Mouse (Mus musculus) 3134 (cell line): ENCODE data around the gene St6galnac6.
A peak's percentile ranks its signal among the peaks of the same experiment; 100 is the strongest.

Experiments
- DNase-seq: peaks from one replicate; pipeline ENCODE4 v3.0.0-alpha.2; 2011; ENCODE audit warnings: low spot score; ENCODE audit not compliant: insufficient read length; ENCODE audit errors: extremely low read depth

The St6galnac6 gene

DNA sequence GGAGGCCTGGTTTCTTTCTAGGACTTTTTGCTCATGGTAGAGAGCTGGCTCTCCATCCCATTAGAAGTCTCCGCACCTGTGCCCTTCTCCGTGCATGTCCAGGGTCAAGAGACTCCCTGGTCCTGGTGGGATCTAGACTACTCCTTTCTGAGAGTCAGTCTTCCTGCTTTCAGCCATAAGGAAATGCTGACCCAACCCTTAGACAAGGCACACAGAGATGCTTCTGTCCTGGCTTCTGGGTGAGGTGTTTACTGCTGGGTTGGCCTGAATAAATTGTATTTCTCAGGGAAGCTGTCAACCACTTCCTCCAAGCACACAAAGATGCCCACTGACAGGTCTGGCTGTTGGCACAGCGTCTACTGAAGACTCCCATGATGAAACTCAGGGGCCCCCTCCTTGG, at the start of gene St6galnac6:
St6galnac6 (plus strand) TSS at position 301 of the 400 bp plus-strand sequence.
- DNase-seq, result no peak

GRCm38 (mm10) chr2:32549764-32550163, 49.7 kb upstream of the St6galnac6 start:
- DNase-seq, result peak; percentile 80

GRCm38 (mm10) chr2:32551236-32551635, 48.3 kb upstream of the St6galnac6 start:
- DNase-seq, result no peak

DNA sequence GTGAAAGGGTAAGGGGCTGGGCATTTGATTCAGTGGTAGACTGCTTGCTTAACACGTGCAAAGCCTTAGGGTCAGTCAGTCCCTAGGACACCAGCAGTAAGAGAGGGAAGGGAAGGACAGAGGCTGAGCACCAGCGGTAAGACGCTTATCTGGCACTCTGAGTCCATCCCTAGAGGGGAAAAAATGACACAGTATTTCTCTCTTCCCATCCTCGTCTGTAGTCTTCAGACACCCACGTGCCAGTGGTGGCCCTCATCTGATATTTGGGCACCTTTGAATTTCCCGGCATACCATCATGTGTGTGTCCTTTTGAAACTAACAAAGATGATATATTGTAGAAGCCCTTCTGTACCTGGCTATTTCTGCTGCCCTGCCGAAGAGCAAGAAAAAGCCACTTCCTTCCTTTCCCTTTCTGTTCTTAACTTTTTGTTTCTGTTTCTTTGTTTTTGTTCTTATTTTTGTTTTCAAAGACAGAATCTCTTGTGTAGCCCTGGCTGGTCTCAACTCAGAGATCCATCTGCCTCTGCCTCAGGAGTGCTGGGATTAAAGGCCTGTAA, 45.8 kb upstream of the St6galnac6 start:
- DNase-seq, result no peak

- DNase-seq, result no peak
These were observed 44.0 kb upstream of the St6galnac6 start for GRCm38 (mm10) chr2:32555484-32555883.

DNA sequence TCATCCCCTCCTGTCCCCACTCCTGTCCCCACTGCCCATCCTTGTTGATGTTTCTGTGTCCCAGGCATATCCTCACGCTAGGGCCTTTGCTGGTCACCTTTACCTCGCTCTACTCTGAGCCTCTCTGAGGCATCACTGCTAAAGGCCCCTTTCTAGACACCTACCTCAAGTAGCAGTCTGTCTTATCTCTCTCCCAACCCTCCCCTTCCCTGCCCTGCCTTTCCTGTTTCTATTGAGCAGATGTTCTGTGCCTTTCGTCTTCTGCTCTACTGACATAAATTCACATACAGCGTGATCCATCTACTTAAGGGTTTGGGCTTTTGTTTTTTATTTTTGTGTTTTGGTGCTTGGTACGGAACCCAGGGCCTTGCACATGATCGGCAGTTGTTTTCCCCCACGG, 43.5 kb upstream of the St6galnac6 start:
- no peak for DNase-seq

DNA sequence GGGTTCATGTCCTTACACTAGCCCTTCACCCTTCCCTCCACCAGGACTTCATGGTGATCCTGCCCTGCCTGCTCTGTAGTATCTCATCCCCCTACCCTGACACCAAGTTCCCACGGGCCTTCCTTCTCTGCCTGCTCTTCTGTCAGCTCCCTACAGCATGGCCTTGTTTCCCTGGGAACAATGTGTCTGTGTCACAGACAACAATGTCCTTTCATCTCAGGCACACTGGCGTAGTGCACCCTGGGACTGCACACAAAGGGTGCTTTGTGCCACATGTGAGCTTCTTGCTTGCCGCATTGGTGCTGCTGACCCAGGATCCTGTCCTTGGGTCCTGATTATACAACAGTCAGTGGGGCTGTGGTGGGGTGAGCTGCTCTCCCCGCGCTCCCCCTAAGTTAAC, 39.9 kb upstream of the St6galnac6 start:
- no peak for DNase-seq

DNA sequence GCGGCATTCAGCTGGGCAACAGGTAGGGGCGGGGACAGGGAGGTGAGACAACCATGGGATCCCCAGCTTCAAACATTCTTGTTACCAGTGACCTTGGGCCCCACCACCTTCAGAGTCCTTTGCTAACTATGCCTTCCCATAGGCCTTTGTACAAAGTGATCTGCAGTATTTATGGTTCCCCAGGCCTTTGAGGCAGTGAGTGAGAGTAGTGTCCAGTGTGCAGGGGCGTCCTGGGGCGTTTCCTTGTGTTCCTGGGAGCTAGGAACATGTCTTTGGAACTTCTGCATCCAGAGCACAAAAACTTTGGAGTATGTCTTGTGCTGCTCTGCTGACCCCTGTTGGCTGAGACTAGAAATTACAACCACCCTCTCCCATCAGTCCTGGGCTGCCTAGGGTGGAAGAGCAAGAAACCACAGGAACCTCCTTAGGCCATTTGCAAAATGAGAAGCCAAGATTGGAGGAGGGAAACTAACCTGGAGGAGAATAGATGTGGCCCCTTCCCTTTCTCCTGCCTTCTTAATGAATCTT, 32.9 kb upstream of the St6galnac6 start:
- no peak for DNase-seq

- no peak for DNase-seq
These were observed 31.4 kb upstream of the St6galnac6 start for GRCm38 (mm10) chr2:32568149-32568548.

- no peak for DNase-seq
These were observed 30.6 kb upstream of the St6galnac6 start for GRCm38 (mm10) chr2:32568941-32569340.

DNA sequence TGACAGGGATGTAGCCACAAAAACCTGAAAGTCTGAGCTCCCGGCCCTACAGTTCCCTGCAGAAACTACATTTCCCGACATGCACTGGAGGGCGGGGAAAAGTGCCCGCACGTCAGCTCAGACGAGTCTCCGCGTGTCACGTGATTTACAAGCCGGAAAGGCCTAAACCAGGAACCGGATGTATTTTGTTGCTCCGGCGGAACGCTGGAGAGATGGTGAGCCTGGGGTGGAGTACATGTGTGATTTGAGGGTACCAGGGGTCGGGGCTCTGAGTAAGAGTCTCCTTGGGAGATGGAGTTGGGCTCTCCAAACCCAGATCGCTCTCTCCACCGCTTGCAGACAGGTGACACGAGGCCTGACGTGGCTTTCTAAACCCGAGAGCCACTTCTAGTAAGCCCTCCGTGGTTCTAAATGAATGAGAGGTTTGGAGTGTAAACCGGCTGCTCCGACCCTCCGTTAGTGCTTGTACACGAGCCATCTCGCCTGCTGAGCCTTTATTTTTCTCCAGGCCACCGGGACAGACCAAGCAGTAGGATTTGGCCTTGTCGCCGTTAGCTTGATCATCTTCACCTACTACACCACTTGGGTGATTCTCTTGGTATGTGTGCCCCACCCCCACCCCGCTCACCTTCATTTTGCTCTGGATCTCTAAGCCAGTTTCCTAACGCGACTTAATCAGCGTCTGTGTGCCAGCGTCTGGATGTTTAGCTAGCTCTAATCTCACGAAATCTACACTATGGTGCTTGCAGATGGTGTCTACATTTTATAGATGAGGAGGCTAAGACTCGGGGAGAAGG, 28.6 kb upstream of the St6galnac6 start, which contains the start of gene Dpm2:
Dpm2 (plus strand) TSS at position 161 of the 797 bp plus-strand sequence.
- peak; percentile 76 for DNase-seq

DNA sequence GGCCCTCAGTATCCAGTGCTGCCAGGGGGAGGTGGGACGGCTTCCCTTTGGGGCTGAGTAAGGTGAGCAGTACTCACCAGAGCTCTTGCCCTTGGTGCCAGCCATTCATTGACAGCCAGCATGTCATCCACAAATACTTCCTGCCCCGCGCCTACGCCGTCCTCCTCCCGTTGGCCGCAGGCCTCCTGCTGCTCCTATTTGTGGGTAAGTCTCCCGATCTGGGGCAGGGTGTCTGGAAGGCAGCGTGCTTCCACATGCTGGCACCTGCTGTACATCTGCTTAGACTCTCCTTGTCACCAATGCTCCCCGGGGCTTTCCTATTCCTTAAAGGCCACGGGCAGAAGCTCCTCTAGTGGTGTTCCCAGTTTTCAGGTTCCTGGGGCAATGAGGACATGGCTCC, 27.3 kb upstream of the St6galnac6 start:
- DNase-seq, result no peak

DNA sequence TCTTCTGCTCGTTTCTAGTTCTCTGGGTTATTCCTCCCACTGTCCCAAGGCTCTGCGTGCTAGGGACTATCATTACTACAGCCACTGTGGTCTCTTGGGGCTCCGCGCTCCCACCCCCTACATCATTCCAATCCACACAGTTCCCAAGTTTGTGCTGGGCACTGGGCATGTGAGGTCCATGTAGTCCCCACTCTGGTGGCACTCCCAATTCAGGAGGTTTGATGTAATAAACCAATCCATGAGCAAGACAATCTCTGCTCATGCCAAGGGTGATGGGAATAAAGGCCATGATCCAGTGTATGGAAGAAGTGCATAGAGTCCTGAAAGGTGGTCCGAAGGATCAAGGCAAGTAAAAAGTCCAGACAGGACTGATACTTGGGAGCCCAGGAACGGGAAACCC, 25.0 kb upstream of the St6galnac6 start, which contains the start of gene Pip5kl1:
Pip5kl1 (plus strand) TSS at position 301 of the 400 bp plus-strand sequence.
- DNase-seq, result no peak

DNA sequence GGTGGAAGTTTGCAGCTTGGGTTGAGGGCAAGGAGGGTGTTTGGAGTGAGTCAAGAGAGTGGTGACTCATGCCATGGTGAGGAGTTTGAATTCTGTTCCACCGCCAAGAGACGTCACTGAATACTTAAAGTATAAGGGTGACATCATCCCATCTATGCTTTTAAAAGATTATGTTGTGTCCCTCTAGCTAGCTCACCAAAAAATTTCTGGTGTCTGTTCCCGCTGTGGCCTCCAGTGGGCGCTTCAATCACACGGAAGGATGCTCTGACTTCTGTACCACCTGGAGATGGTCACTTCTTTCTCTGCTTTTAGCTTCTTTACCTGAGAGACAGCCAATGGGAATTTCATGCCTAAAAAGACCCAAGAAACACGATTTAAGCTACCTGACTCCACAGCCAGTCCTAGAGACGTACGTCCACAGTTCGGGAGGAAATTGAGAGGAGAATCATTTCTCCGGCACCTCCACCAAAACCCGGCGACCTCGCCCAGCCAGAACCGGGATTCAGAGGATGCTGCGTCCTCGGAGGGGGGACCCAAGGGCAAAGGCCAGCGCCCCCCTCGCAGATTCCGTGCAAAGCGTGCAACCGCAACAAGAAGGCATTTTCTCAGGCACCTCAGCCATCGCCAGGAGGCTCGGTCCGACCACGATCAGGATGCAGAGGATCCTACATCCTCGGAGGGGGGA, 24.5 kb upstream of the St6galnac6 start:
- DNase-seq, result peak; percentile 54

DNA sequence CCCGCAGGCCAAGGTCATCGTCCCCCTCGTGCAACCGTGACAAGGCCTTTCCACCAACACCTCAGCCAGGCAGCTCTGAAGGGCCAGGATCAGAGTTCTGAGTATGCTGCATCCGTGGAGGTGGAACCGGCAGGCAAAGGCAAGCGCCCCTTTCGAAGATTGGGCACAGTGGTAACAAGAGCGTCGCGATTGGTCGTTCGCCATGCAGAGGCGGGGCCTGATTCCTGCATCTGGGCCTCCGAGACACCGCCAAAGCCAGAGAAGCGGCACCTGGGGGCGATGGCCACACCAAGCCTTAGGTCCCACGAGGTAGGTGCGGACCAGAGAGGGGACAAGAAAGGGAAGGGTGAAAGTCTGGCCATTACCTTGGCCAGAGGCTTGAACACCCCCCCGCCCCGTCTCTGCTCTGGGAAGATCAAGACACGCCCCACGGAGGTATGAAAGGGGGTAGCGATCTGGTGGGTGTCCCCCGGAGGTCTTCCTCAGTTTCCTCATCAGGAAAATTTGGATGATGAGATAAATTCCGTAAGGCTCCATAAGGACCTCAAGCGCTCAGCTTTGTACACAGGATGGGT, 23.8 kb upstream of the St6galnac6 start, which contains the start of gene 9430097D07Rik:
9430097D07Rik (minus strand) TSS at position 99 of the 575 bp plus-strand sequence.
- DNase-seq, result no peak

DNA sequence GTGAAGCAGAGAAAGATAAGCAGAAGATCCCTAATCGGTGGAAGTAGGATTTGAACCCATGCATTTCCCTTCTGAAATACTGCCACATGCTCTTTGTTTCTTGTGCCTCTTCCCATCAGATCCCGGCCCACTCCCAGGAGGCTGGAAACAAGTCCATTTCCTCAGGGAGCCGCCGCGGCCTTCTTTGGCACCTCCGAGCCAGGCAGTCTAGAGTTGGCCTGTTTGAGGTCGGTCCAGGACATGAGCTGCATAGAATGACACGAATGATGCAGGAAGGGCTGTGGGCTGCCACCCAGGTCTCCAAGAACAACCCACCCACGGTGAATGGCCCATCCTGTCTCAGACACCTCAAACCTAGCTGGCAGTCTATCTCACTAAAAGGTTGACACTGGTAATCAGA, 23.0 kb upstream of the St6galnac6 start:
- DNase-seq, result no peak

DNA sequence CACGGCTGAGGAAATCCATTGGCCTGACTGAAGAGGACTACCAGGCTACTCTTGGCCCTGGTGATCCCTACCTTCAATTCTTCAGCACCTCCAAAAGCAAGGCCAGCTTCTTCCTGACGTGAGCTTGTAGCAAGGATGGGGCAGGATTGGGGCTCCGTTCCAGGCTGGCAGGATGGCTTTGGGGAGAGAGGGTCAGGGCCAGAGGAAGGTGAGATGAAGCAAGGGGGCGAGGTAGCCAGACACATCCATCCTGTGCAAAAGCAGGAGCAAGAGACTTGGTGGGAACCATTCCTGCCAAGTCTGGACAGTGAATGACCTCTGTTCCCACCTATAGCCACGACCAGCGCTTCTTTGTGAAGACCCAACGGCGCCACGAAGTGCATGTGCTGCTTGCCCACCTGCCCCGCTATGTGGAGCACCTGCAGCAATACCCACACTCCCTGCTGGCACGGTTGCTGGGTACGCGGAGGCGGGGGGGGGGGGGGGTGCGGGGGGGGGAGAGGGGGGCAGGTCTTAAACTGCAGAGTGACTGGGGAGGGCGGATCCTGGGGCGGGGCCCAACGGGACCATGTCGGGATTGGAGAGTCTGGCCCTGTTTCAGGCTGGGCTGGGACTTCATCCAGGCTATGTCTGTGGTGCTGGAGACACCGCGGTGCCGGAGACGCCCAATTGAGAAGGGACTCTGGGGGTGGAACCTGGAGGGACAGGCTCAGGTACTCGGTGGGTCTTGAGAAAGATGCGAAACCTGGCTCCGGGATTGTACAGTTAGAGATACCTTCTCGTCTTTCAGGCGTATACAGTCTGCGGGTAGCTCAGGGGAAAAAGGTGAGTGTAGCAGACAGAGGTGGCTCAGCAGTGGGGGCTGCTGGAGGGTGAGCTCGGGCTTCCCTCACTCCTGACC, 21.1 kb upstream of the St6galnac6 start:
- DNase-seq, result no peak

DNA sequence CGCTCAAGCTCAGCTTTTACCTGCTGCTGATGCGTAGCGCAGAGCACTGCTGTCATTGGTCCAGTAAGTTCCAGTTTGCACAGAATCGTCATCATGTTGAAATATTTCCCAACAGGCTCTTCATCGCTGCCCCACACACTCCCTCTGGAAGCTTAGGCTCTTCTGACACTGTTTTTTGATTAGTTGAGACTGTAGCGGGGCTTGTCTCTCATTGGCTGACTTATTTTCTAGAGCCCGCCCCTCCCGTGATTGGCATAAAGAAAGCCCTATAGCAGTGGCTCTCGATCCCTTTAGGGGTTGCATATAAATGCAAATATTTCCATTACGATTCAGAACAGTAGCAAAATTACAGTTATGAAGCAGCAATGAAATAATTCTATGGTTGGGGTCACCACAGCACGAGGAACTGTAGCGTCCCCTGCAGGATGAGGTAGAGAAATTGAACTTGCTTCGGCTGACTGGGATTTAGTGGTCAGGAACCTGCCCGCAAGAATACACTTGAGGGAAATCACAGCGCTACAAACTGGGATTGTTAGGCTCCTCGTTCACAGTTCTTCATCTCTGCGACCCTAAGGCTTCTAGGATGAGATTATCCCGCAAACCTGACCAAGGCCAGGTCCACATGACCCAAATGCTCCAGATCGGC, 17.9 kb upstream of the St6galnac6 start:
- DNase-seq, result no peak
